Comparison of ENCODE assay signal across 10 mouse cellular contexts in genomic region chr17:87376831-87377471, GRCm38 (mm10). TPM values are rescaled to one million over a fixed set of nuclear protein-coding genes. Genes with fewer than 3 reads are reported as not detected.
DNase-seq lines count a peak whose midpoint lies in the region; TF ChIP-seq lines count a peak whose summit lies in the region.
"Had no signal": no experiment of that assay in that cellular context is flagged by ENCODE, and none has a peak within 500 bp of the region (broad histone marks: within the 10 kb centered on the region; RNA-seq: fewer than 3 reads in every experiment).

No protein-coding gene starts in this region.

- peak; percentile 52 for DNase-seq in liver, adult 2 months (ENCODE audit: extremely low read depth, low read depth, low spot score)
- DNase-seq in liver = no peak
- DNase-seq in forelimb bud, embryonic 11.5 days (ENCODE audit: low read depth, low spot score) = peak; percentile 45
- DNase-seq in heart, postnatal 4 days = peak; percentile 45
- DNase-seq in skeletal muscle tissue, adult 2 months (ENCODE audit: low read depth, low spot score) = peak; percentile 98
- DNase-seq in left cerebral cortex, postnatal 36 days (ENCODE audit: low spot score in 2 of 2) = no peak
- no peak for DNase-seq in ovary, postnatal 10 days (ENCODE audit: low spot score)

- H3K36me3 ChIP-seq in liver, adult 2 months (ENCODE audit: control insufficient read depth, insufficient read depth, low read length) = no peaks in the 10 kb centered on the region; the same call in 1 of the 2 replicates

- 65% methylated on average over 6 of the region's 6 CpGs for WGBS in liver, adult 2 months

- H3K4me1 ChIP-seq in liver, adult 2 months (ENCODE audit: control insufficient read depth, insufficient read depth, low read length) = peaks cover 12% of the 10 kb centered on the region

- H3K27me3 ChIP-seq in liver, adult 2 months (ENCODE audit: control insufficient read depth, insufficient read depth, low read length) = no peaks in the 10 kb centered on the region
- H3K27me3 ChIP-seq: Patski had no signal

- H3K4me3 ChIP-seq in liver, adult 2 months (ENCODE audit: insufficient read depth, low read depth, low read length) = no peak overlapping the region

- H3K9ac ChIP-seq in liver, adult 2 months (ENCODE audit: low read depth, low read length) = no peak overlapping the region

- H3K79me2 ChIP-seq in liver, adult 2 months (ENCODE audit: control insufficient read depth, insufficient read depth, low read length) = no peaks in the 10 kb centered on the region

- no peak for TF ChIP-seq CTCF in liver, adult 2 months (IDR thresholded peaks at IDR 0.05; ENCODE audit: low read depth, low read length)

- H3K27ac ChIP-seq in liver, adult 2 months (replicated peaks; ENCODE audit: insufficient read depth, low read depth, low read length) = no peak overlapping the region

- TF ChIP-seq POLR2A in liver, adult 2 months (IDR thresholded peaks at IDR 0.05; ENCODE audit: extremely low read depth, insufficient read depth, low read length) = no peak

- intact Hi-C loops in left cerebral cortex, postnatal 36 days (cut with DNase I) = loop anchor here (5.0 kb wide), 2 partner anchors 50 to 155 kb away; partner anchors contain the start of gene Stpg4

RNA-seq across cellular contexts. Expression of gene Stpg4, which starts 50.6 kb away (rescaled TPM):
- not detected in 2 replicates for total RNA-seq in liver, adult 2 months (2014; rRNA removed)
- polyA plus RNA-seq in liver, adult 2 months (2012; rRNA removed) = not detected in 2 replicates
- total RNA-seq in heart, postnatal 4 days (2021) = not detected
- not detected for total RNA-seq in left cerebral cortex, postnatal 36 days (2021)
- total RNA-seq: layer of hippocampus, postnatal 25 days had no signal
- polyA plus RNA-seq: frontal cortex, adult 2 months; Patski had no signal

Comparison
In these comparisons a context has a peak if more than half of its experiments do, and no peak if none do; other contexts are left out.
1. DNase-seq: peak in liver, adult 2 months (single experiment), forelimb bud, embryonic 11.5 days (single experiment), heart, postnatal 4 days (single experiment) and skeletal muscle tissue, adult 2 months (single experiment); none in liver (single experiment), left cerebral cortex, postnatal 36 days (0 of 2) and ovary, postnatal 10 days (single experiment).